Mouse (Mus musculus) neural tube, embryonic 11.5 days (tissue): ENCODE results near the gene Rprd1b. TPM values are rescaled to one million over a fixed set of nuclear protein-coding genes. Genes with fewer than 3 reads are reported as not detected.
A peak's percentile ranks its signal among the peaks of the same experiment; 100 is the strongest.

Source experiments
- ATAC-seq: fragments of 200-750 bp; cut with Nextera tagmentation; 2 replicates; pipeline ENCODE4 v1.8.0; 2017; ENCODE audit warnings: moderate number of reproducible peaks, mild to moderate bottlenecking, moderate TSS enrichment, moderate library complexity; ENCODE audit not compliant: insufficient read depth, low FRiP score, low TSS enrichment
- DNase-seq: peaks from one replicate; pipeline ENCODE4 v3.0.0-alpha.2; 2015; ENCODE audit warnings: low spot score
- H3K27ac ChIP-seq: fragments of 300-500 bp; sonication (generic); 2 replicates; pipeline ENCODE4 v1.5.1; 2014; ENCODE audit warnings: low read depth, mild to moderate bottlenecking, low read length
- H3K27me3 ChIP-seq: fragments of 300-500 bp; sonication (generic); 2 replicates; pipeline ENCODE4 v1.6.1; 2014; ENCODE audit warnings: mild to moderate bottlenecking, low read length, mixed read lengths; ENCODE audit not compliant: control insufficient read depth, insufficient read depth
- H3K36me3 ChIP-seq: fragments of 300-500 bp; sonication (generic); 2 replicates; pipeline ENCODE4 v1.6.1; 2014; ENCODE audit warnings: mild to moderate bottlenecking, low read length, moderate library complexity, mixed read lengths; ENCODE audit not compliant: control insufficient read depth, insufficient read depth
- H3K4me1 ChIP-seq: fragments of 300-500 bp; sonication (generic); 2 replicates; pipeline ENCODE4 v1.6.1; 2014; ENCODE audit warnings: low read length, mixed read lengths; ENCODE audit not compliant: control insufficient read depth, insufficient read depth
- H3K4me2 ChIP-seq: fragments of 300-500 bp; sonication (generic); 2 replicates; pipeline ENCODE4 v1.6.1; 2014; ENCODE audit warnings: low read depth, mild to moderate bottlenecking, moderate library complexity
- H3K4me3 ChIP-seq: fragments of 300-500 bp; sonication (generic); 2 replicates; pipeline ENCODE4 v1.5.1; 2014; ENCODE audit warnings: low read depth, low read length
- H3K9ac ChIP-seq: fragments of 300-500 bp; sonication (generic); 2 replicates; pipeline ENCODE4 v1.6.1; 2014; ENCODE audit warnings: mild to moderate bottlenecking, low read length
- H3K9me3 ChIP-seq: fragments of 300-500 bp; sonication (generic); 2 replicates; pipeline ENCODE4 v1.6.1; 2016; ENCODE audit warnings: low read length; ENCODE audit not compliant: control insufficient read depth
- WGBS: fragments of 180-500 bp; shearing (Covaris S2); extraction: QIAGEN DNeasy Blood & Tissue Kit; methylation state at CpG from one replicate; pipeline ENCODE4 v1.1.7; 2014; 5-methylcytosine and 5-hydroxymethylcytosine counted together
- polyA plus RNA-seq: library from polyadenylated mRNA; unstranded; fragments of >200 nt; fragmentation: Nextera tagmentation; extraction: Ambion mirVana; gene quantifications from 2 replicates; pipeline ENCODE4 v1.2.1, GENCODE M21; 2014

The Rprd1b gene
- polyA plus RNA-seq, 1 experiment from 2014 or later: 56.9 TPM

DNA sequence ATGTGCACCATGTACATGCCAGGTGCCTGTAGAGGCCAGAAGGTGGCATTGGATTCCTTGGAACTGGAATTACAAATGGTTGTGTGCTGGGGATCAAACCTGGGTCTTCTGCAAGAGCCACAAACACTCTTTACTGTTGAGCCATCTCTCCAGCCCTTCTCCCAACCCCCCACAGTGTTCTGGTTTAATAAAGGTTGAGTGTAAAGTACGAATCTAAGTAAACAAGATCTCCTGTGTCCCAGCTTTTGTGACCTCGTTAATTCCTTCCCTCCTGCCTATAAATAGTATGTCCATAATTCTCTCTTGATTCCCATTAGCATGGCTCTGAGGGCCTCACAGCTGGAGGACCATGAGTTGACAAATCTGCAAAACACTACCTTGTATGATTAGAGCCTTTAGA is 49.7 kb downstream of the Rprd1b start:
- no peaks in the 10 kb centered on the region for H3K27me3 ChIP-seq
- H3K27ac ChIP-seq: no peak overlapping the region
- WGBS: 82% methylated on average over 2 of the region's 2 CpGs
- no peak overlapping the region for H3K4me2 ChIP-seq
- DNase-seq (no peak), ATAC-seq (no peak)
- H3K4me3 ChIP-seq: no peak overlapping the region
- H3K36me3 ChIP-seq: peaks cover 11% of the 10 kb centered on the region
- no peaks in the 10 kb centered on the region for H3K9me3 ChIP-seq
- no peak overlapping the region for H3K9ac ChIP-seq
- H3K4me1 ChIP-seq: no peaks in the 10 kb centered on the region

DNA sequence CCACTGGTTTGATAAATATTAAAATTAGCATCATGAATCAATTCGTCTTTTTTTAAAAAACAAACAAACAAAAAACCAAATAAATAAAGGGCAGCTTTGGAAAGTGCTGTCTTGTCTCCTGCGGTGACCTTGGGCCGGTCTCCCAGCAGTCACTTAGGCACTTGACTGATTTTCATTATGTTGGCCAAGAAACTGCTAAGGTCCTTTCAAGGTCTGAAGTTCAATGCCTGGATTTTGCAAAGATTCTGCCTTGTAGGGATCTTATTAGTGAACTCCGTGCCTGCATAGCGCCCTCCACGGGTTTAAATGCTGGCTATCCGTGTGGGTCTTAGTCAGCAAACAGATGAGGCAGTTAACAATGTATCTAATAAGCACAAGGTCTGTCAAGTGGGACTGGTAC is 50.7 kb downstream of the Rprd1b start:
- no peak overlapping the region for H3K4me2 ChIP-seq
- no peak for ATAC-seq
- H3K27me3 ChIP-seq: no peaks in the 10 kb centered on the region
- H3K36me3 ChIP-seq: peaks cover 11% of the 10 kb centered on the region
- DNase-seq: no peak
- no peak overlapping the region for H3K9ac ChIP-seq
- H3K4me1 ChIP-seq: no peaks in the 10 kb centered on the region
- no peak overlapping the region for H3K4me3 ChIP-seq
- 89% methylated on average over 7 of the region's 7 CpGs for WGBS
- no peaks in the 10 kb centered on the region for H3K9me3 ChIP-seq
- no peak overlapping the region for H3K27ac ChIP-seq

DNA sequence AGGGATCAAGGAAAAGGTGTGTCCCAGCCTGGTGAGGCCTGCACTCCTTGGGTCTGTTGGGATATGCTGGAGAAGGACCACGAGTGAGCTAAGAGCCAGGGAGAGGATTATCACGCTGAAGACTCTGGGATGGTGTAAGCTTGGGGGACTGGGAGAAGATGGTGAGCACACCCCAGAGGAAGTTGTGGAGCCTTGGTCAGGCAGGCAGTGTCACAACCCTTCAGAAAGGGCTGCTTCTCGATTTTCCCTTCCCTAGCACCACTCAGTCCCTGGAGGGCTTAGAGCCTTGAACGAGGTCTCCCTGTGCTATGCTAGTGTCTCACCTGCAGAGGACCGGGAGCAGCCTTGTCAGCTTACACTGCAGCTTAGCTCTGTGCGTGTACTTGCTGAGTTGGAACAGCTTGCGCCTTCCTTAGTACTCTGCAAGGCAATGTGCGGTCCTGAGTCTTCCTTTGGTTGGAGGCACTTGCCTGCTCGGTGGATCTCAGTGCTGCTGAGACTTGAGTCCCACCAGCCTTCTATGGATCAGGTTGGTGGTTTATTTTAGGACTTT is 51.6 kb downstream of the Rprd1b start:
- DNase-seq (no peak), ATAC-seq (no peak)
- WGBS: 62% methylated on average over 9 of the region's 9 CpGs
- no peak overlapping the region for H3K4me2 ChIP-seq
- H3K9ac ChIP-seq: no peak overlapping the region
- no peaks in the 10 kb centered on the region for H3K4me1 ChIP-seq
- H3K9me3 ChIP-seq: no peaks in the 10 kb centered on the region
- H3K27ac ChIP-seq: no peak overlapping the region
- no peak overlapping the region for H3K4me3 ChIP-seq
- no peaks in the 10 kb centered on the region for H3K27me3 ChIP-seq
- H3K36me3 ChIP-seq: peaks cover 11% of the 10 kb centered on the region

DNA sequence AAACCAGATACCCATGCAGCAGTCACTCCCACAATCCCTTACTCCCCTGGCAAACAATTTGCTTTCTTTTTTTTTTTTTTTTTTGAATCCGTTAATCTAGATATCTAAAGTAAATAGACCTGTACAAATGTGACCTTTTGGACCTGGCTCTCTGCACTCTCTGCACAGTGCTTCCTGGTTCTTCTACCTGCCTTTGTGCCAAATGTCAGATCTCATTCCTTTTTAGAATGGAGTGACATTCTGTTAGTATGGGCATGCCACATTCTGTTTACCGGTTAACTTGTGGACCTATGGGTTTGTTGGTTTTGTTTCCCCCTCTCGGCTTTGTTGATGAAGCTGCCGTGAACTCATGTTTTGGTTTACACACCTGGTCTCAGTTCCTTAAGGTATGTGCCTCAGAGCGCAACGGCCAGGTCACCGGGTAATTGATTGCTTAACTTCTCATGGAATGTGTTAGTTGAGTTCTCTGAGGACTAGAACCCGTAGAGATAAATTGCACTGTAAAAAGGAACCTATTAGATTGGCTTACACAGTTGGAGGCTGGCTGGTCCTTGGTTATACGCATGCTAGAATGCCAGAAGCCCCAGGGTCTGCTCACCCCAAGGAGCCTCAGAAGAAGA is 52.4 kb downstream of the Rprd1b start:
- H3K4me2 ChIP-seq: no peak overlapping the region
- DNase-seq (no peak), ATAC-seq (no peak)
- no peaks in the 10 kb centered on the region for H3K9me3 ChIP-seq
- H3K9ac ChIP-seq: no peak overlapping the region
- H3K4me1 ChIP-seq: no peaks in the 10 kb centered on the region
- H3K4me3 ChIP-seq: no peak overlapping the region
- H3K27ac ChIP-seq: no peak overlapping the region
- H3K36me3 ChIP-seq: peaks cover 10% of the 10 kb centered on the region
- WGBS: 91% methylated on average over 9 of the region's 9 CpGs
- H3K27me3 ChIP-seq: no peaks in the 10 kb centered on the region

DNA sequence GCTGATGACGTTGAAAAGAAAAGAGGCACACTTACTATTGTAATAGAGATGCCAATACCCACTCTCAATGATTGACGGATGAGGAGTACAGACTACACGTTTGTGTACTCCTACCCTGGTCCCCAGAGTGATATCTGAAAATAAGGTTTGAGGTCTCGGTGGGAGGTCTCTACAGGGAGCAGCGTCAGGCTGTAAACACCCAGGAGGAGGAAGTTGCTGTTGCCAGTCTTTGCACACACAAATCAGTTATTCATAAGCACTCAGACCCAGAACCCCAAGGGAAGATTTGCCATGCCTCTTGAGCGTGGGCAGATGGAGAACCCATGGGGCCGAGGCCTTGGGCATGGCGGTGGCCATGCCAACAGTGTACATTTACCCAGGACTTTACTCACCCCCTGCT is 56.2 kb downstream of the Rprd1b start:
- 71% methylated on average over 8 of the region's 8 CpGs for WGBS
- H3K4me1 ChIP-seq: no peaks in the 10 kb centered on the region

DNA sequence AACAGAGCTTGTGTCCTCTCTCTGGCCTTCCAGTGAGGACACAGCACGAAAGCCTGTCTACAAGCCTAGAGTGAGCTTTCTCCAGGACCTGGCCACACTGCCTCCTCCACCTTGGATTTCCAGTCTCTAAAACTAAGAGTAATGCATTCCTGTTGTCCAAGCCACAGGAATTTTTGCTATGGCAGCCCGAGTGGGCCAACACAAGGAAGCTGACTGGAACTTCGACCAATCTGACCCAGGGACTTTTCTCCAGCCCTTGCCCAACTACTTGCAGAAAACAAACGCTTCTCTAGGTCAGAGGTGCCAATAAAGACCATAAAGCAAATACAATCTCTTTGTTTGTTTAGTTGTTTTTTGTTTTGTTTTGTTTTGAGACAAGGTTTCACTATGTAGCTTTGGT is 61.8 kb downstream of the Rprd1b start:
- ATAC-seq: no peak
- Histone ChIP-seq H3K4me3 (no peak overlapping the region), H3K9me3 (no peaks in the 10 kb centered on the region), H3K9ac (no peak overlapping the region), H3K4me1 (no peaks in the 10 kb centered on the region), H3K27ac (no peak overlapping the region), H3K36me3 (no peaks in the 10 kb centered on the region), H3K27me3 (no peaks in the 10 kb centered on the region), H3K4me2 (no peak overlapping the region)
- 83% methylated on average over 4 of the region's 4 CpGs for WGBS
- no peak for DNase-seq

More for the DNA sequence above, 56.2 kb downstream of the Rprd1b start:
- DNase-seq: peak; percentile 6
- Histone ChIP-seq H3K27ac (no peak overlapping the region), H3K9me3 (no peaks in the 10 kb centered on the region), H3K9ac (no peak overlapping the region), H3K4me2 (no peak overlapping the region), H3K4me3 (no peak overlapping the region), H3K36me3 (no peaks in the 10 kb centered on the region), H3K27me3 (no peaks in the 10 kb centered on the region)
- ATAC-seq: no peak

DNA sequence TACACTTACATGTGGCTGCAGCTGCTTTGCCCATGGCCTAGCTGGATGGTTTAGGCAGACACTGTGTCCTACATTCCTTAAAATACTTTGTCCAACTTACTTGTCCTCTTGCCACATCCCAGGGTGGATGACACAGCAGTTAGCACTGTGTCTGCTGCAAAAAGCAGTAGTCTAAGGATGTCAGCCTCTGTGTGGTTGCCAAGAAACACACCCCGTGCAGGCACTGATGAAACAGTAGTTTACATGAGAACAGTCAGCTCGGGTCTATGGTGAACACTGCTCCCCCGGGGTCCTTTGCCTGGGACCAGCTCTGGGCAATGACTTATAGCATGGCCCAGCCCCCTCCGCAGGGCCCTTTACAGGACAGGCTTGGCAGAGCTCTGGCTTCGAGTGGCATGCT is 65.0 kb downstream of the Rprd1b start:
- Histone ChIP-seq H3K27ac (no peak overlapping the region), H3K4me3 (no peak overlapping the region), H3K4me2 (no peak overlapping the region), H3K9ac (no peak overlapping the region), H3K4me1 (no peaks in the 10 kb centered on the region), H3K9me3 (no peaks in the 10 kb centered on the region), H3K27me3 (no peaks in the 10 kb centered on the region), H3K36me3 (no peaks in the 10 kb centered on the region)
- DNase-seq (no peak), ATAC-seq (no peak)
- WGBS: 63% methylated on average over 5 of the region's 5 CpGs

DNA sequence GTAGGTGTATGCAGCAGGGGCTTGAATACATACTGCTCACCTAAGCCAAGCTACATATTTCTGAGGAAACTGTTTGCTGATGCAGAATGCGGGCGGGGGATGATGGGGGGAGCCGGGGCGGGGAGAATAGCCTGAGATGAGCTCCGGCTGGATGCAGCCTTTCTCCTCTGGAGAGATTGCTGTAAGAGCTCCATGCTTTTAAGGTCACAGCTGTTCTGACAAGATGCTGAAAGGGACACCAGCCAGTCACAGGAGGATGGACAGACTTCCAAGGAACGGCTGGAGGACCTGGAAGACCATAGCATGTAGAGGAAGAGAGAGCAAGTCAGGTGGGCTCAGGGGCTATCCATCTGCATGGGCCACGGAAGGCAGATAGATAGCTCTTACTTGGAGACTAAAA is 66.0 kb downstream of the Rprd1b start:
- no peak overlapping the region for H3K4me3 ChIP-seq
- H3K4me1 ChIP-seq: no peaks in the 10 kb centered on the region

DNA sequence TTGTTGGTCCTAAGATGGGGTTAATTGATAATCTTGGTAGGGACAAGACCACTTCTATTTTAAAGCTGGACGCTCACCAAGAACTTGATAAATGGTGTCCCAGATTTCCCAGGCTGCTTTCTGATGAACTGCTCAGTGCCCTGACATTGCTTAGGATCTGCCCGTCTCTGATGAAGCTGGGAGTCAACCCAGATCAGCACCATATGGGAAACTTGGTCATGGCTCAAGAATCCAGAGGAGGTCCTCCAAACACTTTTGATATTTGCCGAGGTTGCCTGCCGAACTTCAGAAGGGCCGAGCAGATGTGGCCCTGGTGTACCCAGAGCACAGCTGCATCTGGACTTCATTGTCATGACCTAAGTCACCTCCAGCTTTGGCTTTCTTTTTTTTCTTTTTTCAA is 66.5 kb downstream of the Rprd1b start:
- ATAC-seq: no peak
- 73% methylated on average over 5 of the region's 5 CpGs for WGBS
- H3K27me3 ChIP-seq: no peaks in the 10 kb centered on the region
- no peaks in the 10 kb centered on the region for H3K9me3 ChIP-seq
- no peaks in the 10 kb centered on the region for H3K4me1 ChIP-seq
- H3K27ac ChIP-seq: no peak overlapping the region
- no peak overlapping the region for H3K4me2 ChIP-seq
- H3K36me3 ChIP-seq: no peaks in the 10 kb centered on the region
- no peak overlapping the region for H3K4me3 ChIP-seq
- H3K9ac ChIP-seq: no peak overlapping the region
- no peak for DNase-seq

More for the DNA sequence above, 66.0 kb downstream of the Rprd1b start:
- DNase-seq (no peak), ATAC-seq (no peak)
- H3K36me3 ChIP-seq: no peaks in the 10 kb centered on the region
- H3K9ac ChIP-seq: no peak overlapping the region
- H3K27ac ChIP-seq: no peak overlapping the region
- 92% methylated on average over 7 of the region's 7 CpGs for WGBS
- H3K9me3 ChIP-seq: no peaks in the 10 kb centered on the region
- no peaks in the 10 kb centered on the region for H3K27me3 ChIP-seq
- no peak overlapping the region for H3K4me2 ChIP-seq
